Mouse (Mus musculus) left cerebral cortex, postnatal 36 days (tissue): ENCODE measurements at regions not wholly inside any gene's neighbourhood (a gene's known extent, or its start where the extent isn't known, plus 50 kb on each side); places are given as distances from the start of the nearest gene placed in this dataset.

ENCODE experiments used
- DNase-seq, 2 experiments: peaks; one replicate each; pipeline ENCODE4 v3.0.0; 2021 to 2022; ENCODE audit warnings: low spot score in 2 of 2, mixed read lengths in 1 of 2
- intact Hi-C: fragments of 180-260 bp; cut with DNase I; formaldehyde crosslinking; loops from one replicate; pipeline ENCODE4 v1.15.1; 2025

DNA sequence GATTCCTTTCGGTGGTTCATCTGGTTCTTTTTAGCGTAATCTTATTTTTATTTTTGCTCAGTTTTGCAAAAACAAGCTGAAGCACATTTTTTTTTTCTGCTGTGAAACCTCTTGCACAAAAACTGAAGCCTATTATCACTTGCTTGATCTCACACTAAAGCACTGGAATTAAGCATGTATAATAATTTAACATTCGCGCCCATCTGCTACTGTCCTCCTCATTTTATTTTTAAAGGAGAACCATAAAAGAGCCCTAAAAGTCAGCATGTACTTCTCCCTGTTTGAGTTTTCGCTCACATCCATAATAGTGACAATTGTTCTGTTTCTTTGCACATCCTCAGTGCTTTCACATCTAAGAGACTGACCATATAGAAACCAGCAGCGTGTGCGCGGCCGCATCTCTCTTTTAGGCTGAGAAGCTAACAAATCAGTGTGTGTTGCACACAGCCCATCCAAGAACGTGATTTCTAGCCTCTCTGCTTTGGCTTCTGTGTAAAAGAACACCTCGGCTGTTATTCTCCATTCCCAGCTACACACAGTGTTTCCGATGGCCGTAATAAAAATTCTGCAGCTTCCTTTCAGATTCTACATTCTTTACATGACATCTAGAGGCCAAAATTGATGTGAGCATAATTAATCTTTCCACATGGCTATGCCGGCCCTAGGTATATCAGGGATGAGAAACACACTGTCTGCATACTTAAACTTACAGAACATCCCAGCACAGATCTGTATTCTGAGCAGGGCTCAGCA is 567.5 kb downstream of the Gbe1 start:
- intact Hi-C loops, result loop anchor here (5.0 kb wide), 1 partner anchor 316 kb away; no protein-coding TSS in a partner anchor
- peak; percentile 25 to 47 for DNase-seq

DNA sequence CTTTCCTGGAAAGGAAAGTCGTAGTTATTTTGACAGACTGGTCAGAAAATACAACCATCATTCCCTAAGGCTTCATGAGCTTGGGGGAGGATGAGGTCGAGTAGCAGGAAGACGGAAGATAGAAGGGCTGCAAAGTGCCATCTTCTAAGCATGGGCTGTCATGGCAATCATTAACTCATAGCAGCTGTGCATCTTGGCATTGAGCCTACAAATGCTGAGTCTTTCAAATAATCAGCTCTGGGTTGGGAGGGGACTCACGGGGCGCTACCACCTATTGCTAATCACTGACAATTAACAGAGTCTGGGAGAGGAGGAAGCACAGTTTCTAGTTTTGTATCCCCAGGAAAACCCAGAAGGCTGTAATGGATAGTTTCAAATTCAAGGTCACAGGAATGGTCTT is 586.3 kb downstream of the Gbe1 start:
- intact Hi-C loops, result no loop called here
- no peak for DNase-seq

DNA sequence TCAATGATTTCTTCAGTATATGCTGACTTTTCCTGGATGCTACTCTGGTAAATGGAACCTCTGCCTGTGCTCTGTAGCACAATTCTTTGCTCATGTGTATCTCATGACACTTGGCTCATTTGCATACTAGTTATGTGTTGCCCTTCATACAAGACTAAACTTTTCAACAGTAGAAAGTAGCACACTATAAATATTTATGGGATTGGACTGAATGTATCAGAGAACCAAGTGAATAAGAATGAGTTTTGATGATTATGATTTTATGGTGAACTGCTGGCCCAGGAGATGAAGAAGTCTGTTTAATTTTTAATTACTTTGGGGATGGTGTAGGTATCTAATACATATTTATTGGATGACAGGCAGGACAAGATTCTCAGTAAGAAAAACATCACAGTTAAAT is 606.3 kb downstream of the Gbe1 start:
- intact Hi-C loops, result no loop called here
- DNase-seq, result no peak

DNA sequence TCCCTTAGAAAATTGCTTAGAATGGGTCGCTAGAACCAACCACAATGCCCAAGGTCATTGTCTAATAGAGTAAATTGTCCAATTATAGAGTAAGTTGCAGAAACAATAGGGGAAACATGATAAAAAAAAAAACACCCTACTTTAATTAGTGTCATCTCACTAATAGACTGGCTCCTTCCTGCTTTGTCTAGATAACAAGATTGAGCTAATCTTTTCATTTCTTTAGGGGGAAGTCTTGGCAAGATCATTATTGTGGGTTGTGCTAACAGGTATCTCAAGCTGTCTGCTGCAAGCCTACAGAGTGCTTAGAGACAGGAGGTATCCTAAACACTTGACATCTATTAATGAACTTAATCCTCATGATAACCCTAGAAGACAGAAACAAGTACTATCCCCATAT is 615.9 kb downstream of the Gbe1 start:
- no peak for DNase-seq
- intact Hi-C loops, result no loop called here

DNA sequence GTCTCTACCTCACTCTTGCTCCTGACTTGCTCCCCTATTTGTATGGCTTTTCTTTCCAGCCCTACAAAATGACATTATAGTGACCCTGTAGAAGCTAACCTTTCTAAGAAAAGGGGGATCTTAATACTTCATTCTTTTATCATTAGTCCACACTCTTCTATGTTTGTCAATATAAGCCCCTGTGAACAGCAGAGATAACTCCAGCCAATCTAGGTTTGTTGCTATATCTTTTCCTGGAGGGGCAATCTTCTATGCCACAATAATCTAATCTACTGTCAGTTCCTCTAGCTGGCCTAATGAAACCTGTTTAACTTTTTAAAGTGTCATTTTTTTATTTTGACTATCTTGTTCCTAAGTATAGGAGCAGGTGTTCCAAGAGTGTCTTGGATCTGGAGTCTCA is 622.2 kb downstream of the Gbe1 start:
- intact Hi-C loops, result no loop called here
- DNase-seq, result no peak

DNA sequence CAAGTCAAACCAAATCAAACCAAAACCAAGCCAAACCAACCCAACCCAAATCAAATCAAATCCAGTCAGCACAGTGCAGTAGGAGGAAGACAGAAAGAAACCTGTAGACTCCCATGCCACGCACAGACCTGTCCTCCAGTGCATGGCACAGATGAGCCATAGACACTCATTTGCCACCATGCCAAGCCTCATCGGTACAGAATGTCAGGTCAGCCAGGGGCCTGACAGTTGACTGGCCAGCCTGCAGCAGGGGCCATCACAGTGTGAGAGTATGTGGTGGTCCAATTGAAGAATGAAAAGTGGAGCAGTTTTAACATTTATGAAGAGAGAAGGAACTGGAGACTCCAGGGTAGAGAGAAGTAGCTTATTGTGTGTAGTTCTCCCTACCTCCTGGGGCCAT is 639.2 kb downstream of the Gbe1 start:
- intact Hi-C loops, result no loop called here
- no peak for DNase-seq
